Mouse (Mus musculus): ENCODE results near the gene Slc34a3.

The Slc34a3 gene

GRCm38 (mm10) chr2:25224766-25225752 is 9.1 kb downstream of the Slc34a3 start:
- DNase-seq: peak; percentile 95 to 98

GRCm38 (mm10) chr2:25224492-25224765 is 9.7 kb downstream of the Slc34a3 start, which contains the start of gene Tubb4b:
TSS of gene Tubb4b (minus strand) at chr2:25224702.
- no peak for DNase-seq

- peak; percentile 78 to 89 for DNase-seq
Observed at GRCm38 (mm10) chr2:25223681-25224491, 10.3 kb downstream of the Slc34a3 start.

- no peak for DNase-seq
Observed at GRCm38 (mm10) chr2:25221331-25221772, 12.8 kb downstream of the Slc34a3 start.

GRCm38 (mm10) chr2:25218445-25218844 is 15.7 kb downstream of the Slc34a3 start, which contains the start of gene Fam166a:
TSS of gene Fam166a (plus strand) at chr2:25218745.
- no peak for DNase-seq

GRCm38 (mm10) chr2:25217666-25218065 is 16.5 kb downstream of the Slc34a3 start:
- no peak for DNase-seq

GRCm38 (mm10) chr2:25214444-25214843 is 19.7 kb downstream of the Slc34a3 start, which contains the start of gene Stpg3:
TSS of gene Stpg3 (minus strand) at chr2:25214637.
- DNase-seq: peak in 1 of 2 experiments; percentile 40

GRCm38 (mm10) chr2:25213266-25213865 is 20.8 kb downstream of the Slc34a3 start:
- no peak for DNase-seq

- peak; percentile 94 to 96 for DNase-seq
Observed at GRCm38 (mm10) chr2:25211121-25211670, 23.0 kb downstream of the Slc34a3 start, which contains the start of gene Nelfb. TSS of gene Nelfb (minus strand) at chr2:25211489.

GRCm38 (mm10) chr2:25210686-25211085 is 23.5 kb downstream of the Slc34a3 start:
- no peak for DNase-seq

- DNase-seq: no peak
Observed at GRCm38 (mm10) chr2:25207593-25207992, 26.6 kb downstream of the Slc34a3 start.

- peak; percentile 52 to 65 for DNase-seq
Observed at GRCm38 (mm10) chr2:25203631-25204214, 30.4 kb downstream of the Slc34a3 start.

GRCm38 (mm10) chr2:25200631-25201030 is 33.5 kb downstream of the Slc34a3 start:
- DNase-seq: no peak

GRCm38 (mm10) chr2:25197946-25198345 is 36.2 kb downstream of the Slc34a3 start:
- DNase-seq: no peak

GRCm38 (mm10) chr2:25197191-25197590 is 37.0 kb downstream of the Slc34a3 start:
- DNase-seq: peak in 1 of 2 experiments; percentile 38

- DNase-seq: peak; percentile 79 to 88
Observed at GRCm38 (mm10) chr2:25196172-25196954, 37.8 kb downstream of the Slc34a3 start, which contains the start of gene Tor4a. TSS of gene Tor4a (minus strand) at chr2:25196886.

GRCm38 (mm10) chr2:25195211-25196156 is 38.7 kb downstream of the Slc34a3 start:
- DNase-seq: peak; percentile 69 to 80

GRCm38 (mm10) chr2:25194486-25195171 is 39.5 kb downstream of the Slc34a3 start:
- DNase-seq: peak in 1 of 2 experiments; percentile 29

GRCm38 (mm10) chr2:25194006-25194405 is 40.2 kb downstream of the Slc34a3 start:
- DNase-seq: no peak

All from kidney, postnatal 4 days (tissue).